Mouse (Mus musculus) testis, postnatal 10 days (tissue): ENCODE results near the gene Slc22a15.

ENCODE experiments used
- DNase-seq: peaks from one replicate; pipeline ENCODE4 v3.0.0; 2021; ENCODE audit warnings: low spot score

Slc22a15 gene

DNA sequence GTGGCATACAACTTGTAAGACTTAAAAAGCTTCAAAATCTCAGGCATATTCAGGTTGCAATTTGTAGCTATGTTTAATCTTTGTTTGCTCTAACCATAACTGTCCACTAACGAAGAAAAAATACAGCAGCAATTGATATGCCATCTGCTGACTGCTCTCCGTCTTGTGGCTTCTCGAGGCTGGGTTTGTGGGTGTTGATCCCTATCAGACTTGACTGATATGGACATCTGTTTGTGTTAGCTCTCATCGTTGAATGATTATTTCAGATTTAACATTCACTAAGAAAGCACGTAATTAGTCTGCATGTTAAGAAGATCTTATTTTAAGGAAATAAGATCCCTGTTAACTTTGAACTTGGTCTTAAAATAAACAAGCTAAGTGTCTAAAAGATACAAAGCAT is 7.7 kb downstream of the Slc22a15 start:
- DNase-seq = no peak

- no peak for DNase-seq
These were observed 9.0 kb downstream of the Slc22a15 start for GRCm38 (mm10) chr3:101915048-101915801.

DNA sequence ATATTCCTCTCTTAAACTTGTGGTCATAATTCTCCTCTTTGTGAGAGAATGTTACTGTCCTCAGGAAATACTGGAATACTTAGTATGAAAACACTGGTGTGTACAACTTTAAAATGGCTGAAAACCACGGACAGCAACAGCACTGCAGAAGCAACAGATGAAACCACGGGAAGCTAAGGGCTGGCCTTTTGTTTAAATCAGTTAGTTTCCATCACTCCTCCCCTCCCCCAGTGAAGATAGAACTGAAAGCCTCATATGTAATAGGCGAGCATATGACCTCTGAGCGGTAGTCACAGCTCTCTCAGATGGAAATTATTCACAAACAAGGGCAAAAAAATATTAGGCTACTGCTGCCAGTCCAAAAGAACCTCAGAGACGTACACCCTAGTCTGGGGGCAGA is 10.0 kb downstream of the Slc22a15 start:
- no peak for DNase-seq

GRCm38 (mm10) chr3:101912041-101912440 is 12.2 kb downstream of the Slc22a15 start:
- no peak for DNase-seq

- no peak for DNase-seq
These were observed 17.2 kb downstream of the Slc22a15 start for GRCm38 (mm10) chr3:101907049-101907448.

DNA sequence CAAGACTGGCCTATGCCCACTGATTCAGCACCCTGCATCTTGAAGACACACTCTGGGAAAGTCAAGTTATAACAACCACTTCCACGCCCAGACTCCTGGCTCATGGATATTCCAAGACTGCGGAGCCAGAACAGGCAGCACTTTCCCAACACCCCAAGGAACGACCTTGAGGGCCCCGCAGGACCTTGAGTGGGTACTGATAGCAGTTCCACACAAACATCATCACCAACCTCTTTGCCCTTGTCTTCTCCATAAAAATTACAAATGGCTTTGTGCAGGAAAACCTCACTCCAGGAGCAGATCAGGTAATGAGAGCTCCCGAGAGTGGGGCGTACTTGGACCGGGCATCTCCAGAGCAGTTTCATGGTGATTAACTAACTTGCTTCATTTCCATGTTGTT is 19.5 kb downstream of the Slc22a15 start:
- no peak for DNase-seq

DNA sequence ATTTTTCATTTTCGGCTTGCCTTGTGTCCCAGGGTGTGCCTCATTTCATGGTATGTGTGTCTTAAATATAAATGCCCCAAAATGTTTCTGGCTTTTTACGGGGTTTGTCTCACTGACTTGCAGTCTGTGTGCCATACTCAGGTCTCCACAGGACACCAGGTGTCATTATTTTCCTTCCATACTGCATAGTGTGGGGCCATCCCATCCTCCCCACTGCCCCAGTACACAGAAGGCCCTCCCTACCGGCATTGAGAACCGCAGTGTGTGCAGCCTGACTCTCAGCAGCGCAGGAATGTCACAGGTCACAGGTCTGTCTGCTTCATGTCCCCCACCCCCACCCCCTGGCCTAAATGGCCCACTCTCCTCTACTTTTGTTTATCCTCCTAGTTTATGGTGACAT is 21.2 kb downstream of the Slc22a15 start:
- DNase-seq = no peak

DNA sequence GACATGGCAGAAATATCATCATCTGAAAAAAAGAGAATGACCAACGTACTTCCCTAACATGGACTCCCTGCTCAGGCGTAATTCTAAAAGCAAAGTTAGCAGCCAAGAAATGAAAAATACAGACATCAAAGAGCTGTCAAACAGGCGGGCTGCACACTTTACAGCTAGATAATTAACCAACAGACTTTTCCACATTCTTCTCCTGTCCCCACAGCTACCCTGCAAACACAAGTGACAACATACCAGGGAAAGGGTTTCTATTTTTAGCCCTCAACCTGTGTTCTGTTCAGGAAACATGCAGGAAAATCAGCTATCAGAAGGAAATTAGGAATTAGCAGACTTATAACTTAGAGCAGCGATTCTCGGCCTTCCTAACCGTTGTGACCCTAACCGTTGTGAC is 21.9 kb downstream of the Slc22a15 start:
- DNase-seq = no peak

DNA sequence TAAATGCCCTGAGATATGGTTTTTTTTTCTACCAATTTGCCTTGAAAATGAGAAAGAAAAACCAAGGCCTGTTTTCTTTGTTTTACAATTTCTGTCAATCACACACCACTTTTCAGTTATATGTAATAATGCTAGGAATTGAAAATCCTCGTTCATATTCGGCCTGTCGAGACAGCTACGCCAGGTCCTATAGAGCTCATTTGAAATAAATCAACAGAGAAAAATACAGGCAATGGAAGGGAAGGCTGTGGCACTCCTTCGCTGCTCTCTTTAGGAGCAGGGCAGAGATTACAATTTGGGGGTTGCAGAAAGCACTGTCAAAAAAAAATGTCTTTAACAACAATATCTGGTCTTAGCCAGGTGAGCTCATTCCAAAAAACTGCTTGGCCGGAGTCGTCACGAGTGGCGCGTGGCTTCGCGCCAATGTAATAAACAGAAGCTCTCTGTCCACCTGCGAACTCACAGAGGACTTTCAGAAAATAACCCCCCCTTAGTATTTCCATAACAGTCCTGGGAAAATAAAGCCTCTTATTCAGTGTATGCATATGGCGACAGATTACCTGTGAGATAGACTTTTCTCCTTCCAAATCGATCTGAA is 26.8 kb downstream of the Slc22a15 start:
- DNase-seq = no peak

GRCm38 (mm10) chr3:101896893-101897292 is 27.4 kb downstream of the Slc22a15 start:
- DNase-seq = peak; percentile 76

- DNase-seq = no peak
These were observed 28.8 kb downstream of the Slc22a15 start for GRCm38 (mm10) chr3:101895376-101895910.

- DNase-seq = peak; percentile 52
These were observed 38.7 kb downstream of the Slc22a15 start for GRCm38 (mm10) chr3:101885591-101885990.

GRCm38 (mm10) chr3:101885041-101885440 is 39.2 kb downstream of the Slc22a15 start:
- no peak for DNase-seq

DNA sequence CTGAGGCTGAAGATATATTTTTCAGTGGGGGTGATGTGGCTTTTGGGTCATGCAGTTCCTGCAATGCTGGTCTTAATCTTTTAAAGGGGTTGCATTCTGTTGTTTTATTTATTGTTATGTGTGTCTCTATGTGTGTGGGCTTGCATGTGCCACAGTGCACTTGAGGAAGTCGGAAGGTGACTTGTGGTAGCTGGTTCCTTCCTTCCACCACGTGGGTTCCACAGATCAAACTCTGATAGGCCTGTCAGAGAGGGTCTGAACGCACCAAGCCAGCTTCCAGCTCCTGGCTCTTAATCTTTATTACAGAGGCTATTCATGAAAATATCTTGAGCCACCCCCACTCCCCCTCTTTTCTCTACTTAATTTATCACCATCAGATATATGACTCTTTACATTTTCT is 40.4 kb downstream of the Slc22a15 start:
- no peak for DNase-seq

GRCm38 (mm10) chr3:101881721-101882120 is 42.5 kb downstream of the Slc22a15 start:
- no peak for DNase-seq

DNA sequence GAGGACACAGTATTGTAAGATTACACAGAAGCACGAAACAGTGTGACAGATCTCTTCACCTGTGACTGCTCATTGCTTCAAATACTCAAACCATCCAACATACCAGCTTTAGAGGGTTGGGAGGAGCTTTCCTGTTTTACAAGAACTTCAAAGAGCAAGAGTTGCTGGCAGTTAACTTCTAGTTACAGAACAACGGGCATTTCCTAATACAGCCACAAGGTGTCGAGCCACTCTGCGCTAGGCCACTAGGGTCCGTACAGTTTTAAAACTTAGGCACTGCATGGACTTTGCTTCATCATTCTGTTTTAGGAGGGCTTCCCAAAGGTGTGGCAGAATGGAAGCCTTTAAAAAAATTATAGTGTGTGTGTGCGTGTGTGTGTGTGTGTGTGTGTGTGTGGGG is 43.4 kb downstream of the Slc22a15 start:
- peak; percentile 51 for DNase-seq

GRCm38 (mm10) chr3:101878136-101878535 is 46.1 kb downstream of the Slc22a15 start:
- no peak for DNase-seq

DNA sequence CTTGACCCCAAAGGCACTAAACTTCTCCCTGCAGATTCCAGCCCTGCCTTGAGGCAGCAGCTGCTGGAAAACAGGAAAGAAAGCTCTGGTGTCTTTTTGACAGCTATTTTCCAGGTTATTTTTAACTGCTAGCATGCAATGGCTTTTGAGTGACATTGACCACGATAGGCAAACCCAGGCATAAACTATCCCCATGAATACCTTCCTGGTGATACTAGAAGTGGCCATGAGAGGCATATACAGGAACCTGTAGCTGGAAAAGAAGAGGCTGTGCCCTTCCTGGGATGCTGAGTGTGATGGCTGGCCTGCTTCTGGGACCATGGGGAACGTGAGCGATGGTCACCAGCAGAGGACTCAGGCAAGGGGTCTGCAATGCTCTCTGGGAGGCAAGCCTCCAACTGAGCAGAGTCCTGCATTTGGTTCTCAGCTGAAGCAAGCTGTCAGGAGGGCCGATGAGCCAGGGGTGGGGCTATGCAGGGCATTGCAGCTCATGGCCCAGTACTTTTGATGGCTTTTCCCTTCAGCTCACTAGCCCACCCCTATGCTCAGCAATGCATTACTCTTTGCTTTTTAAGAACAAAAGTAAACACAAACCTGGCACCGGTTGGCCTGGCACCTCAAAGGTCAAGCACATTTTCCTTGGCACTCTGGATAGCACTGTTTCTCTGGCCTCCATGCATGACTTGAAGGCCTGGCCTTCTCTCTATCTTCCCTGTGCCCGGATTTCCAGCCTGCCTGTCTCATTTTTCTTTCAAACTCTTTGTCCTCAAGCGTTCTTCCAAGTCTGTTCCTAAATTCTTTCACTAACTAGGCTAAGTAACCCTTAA is 47.6 kb downstream of the Slc22a15 start:
- DNase-seq = no peak

GRCm38 (mm10) chr3:101875258-101875920 is 48.9 kb downstream of the Slc22a15 start:
- no peak for DNase-seq

DNA sequence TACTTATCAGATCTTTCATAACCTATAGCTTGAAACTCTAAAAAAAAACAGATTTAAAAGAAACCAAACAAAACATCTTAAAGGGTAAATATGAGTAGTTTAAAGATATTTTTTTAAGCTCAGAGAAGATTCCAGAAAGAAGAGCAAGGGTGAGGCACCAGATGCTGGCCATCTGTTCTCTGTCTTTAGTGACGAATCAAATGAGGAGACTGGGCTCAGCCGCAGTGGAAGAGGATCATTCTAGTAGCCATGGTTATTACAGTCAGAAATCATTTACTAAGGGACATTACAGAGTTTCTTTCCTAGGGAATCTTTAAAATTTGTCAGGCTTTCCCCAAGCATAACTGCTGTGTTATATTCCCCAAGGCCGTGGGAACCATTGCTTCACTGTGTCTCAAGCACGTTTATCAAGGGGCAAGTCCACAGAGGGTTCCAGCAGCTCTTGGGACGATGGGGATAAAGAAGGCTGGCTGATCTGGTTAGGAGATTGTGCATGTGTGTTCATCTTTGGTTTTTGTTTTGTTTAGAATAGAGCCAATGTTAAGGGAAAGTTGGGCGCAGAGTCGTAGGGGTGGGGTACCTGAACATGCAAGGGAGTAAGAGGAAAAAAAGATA is 51.1 kb downstream of the Slc22a15 start:
- DNase-seq = no peak

- no peak for DNase-seq
These were observed 52.3 kb downstream of the Slc22a15 start for GRCm38 (mm10) chr3:101871951-101872350.

DNA sequence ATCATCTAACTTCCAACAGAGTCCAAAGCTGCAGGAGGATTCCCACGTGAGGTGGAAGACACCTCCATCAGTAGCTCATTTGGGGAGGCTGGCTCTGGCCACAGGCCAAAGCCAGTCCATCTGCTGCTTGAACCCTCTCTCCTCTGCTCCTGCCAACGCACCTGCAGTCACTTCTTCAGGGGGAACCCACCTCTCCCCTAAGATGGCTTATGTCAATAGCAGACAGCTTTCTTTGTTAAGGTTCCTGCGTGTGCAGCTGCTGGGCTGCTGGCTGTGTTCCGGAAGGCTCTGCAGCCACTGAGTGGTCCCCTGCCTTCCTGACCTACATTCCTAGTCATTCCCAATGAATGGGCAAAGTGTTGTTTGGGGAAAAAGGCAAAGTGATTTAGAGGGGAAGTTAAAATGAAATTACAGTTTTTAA is 57.2 kb downstream of the Slc22a15 start:
- DNase-seq = no peak
